Mouse (Mus musculus) cortical plate, adult 2 months (tissue): ENCODE data around the gene Mrps36.

Experiments used
- CTCF ChIP-seq: fragments of 200-500 bp; IDR thresholded peaks from 2 replicates; pipeline ENCODE4 v1.5.1; 2011; ENCODE audit warnings: mild to moderate bottlenecking, control low read depth, low read length; ENCODE audit not compliant: insufficient read depth; ENCODE audit errors: extremely low read depth
- POLR2A ChIP-seq: fragments of 200-500 bp; IDR thresholded peaks from 2 replicates; pipeline ENCODE4 v1.6.1; 2011; ENCODE audit warnings: mild to moderate bottlenecking, low read length, control low read depth; ENCODE audit not compliant: insufficient read depth; ENCODE audit errors: extremely low read depth

DNA sequence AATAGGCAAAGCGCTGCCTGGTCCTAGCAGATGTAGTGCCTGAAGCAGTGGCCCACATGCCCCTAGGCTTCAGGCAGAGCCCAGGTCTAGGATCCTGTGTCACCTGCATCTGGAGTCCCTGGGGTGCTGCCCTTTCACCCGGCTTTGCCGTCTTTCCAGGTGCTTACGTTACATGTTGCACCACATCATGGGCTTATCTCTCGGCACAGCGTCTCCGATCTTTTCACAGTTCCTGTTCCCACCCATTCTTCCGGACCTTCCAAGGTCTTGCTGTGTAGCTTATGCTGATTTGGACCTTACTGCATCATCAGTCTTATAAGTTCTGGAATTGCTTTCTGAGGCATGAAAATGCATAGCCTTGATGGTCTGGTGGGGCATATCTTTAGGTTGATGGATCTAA lies 8.1 kb upstream of the Mrps36 start:
- TF ChIP-seq CTCF (no peak), POLR2A (no peak)
